Mouse (Mus musculus) cerebellum, adult 2 months (tissue): ENCODE data around the gene Aplf. TPM values are rescaled to one million over a fixed set of nuclear protein-coding genes. Genes with fewer than 3 reads are reported as not detected.

ENCODE experiments used
- DNase-seq, 2 experiments: peaks; one replicate each; pipeline ENCODE4 v3.0.0; 2021
- H3K27ac ChIP-seq: fragments of 200-500 bp; 2 replicates; pipeline ENCODE4 v1.5.1; 2012; ENCODE audit warnings: low read length, control low read depth, inconsistent platforms; ENCODE audit not compliant: insufficient read depth
- H3K27me3 ChIP-seq: fragments of 200-500 bp; 2 replicates; pipeline ENCODE4 v1.6.1; 2012; ENCODE audit warnings: inconsistent platforms, mild to moderate bottlenecking, low read length, moderate library complexity; ENCODE audit not compliant: control insufficient read depth, insufficient read depth
- H3K4me1 ChIP-seq: fragments of 200-500 bp; 2 replicates; pipeline ENCODE4 v1.6.1; 2011; ENCODE audit warnings: low read length; ENCODE audit not compliant: control insufficient read depth, insufficient read depth
- H3K4me3 ChIP-seq: fragments of 200-500 bp; replicated peaks from 2 replicates; pipeline ENCODE3; 2011; ENCODE audit warnings: mild to moderate bottlenecking, low read depth, low read length, control low read depth; ENCODE audit not compliant: insufficient read depth
- CTCF ChIP-seq: fragments of 200-500 bp; IDR thresholded peaks from 2 replicates; pipeline ENCODE4 v1.5.1; 2011; ENCODE audit warnings: low read depth, mild to moderate bottlenecking, control low read depth, low read length, moderate library complexity, borderline replicate concordance; ENCODE audit not compliant: insufficient read depth
- POLR2A ChIP-seq: fragments of 200-500 bp; IDR thresholded peaks from 2 replicates; pipeline ENCODE4 v1.6.1; 2011; ENCODE audit warnings: low read length, control low read depth, borderline replicate concordance; ENCODE audit not compliant: insufficient read depth
- WGBS: fragments of 180-500 bp; shearing (Covaris S2); methylation state at CpG from one replicate; pipeline ENCODE4 v1.1.7; 2018; 5-methylcytosine and 5-hydroxymethylcytosine counted together
- polyA plus RNA-seq: library from polyadenylated mRNA; depleted of rRNA; stranded (reverse); fragments of >200 nt; gene quantifications from 2 replicates; pipeline ENCODE4 v1.2.3, GENCODE M21; 2012

Gene Aplf
- polyA plus RNA-seq, 1 experiment: 5.0 TPM

GRCm38 (mm10) chr6:87621281-87621680 is 50.7 kb downstream of the Aplf start:
- no peaks in the 10 kb centered on the region for H3K4me1 ChIP-seq
- no peak overlapping the region for H3K27ac ChIP-seq
- H3K27me3 ChIP-seq: no peaks in the 10 kb centered on the region; the same call in 1 of the 2 replicates
- WGBS: 11% methylated on average over 3 of the region's 3 CpGs
- H3K4me3 ChIP-seq: no peak overlapping the region
- DNase-seq: peak; percentile 24 to 32
- TF ChIP-seq CTCF (no peak), POLR2A (no peak)

DNA sequence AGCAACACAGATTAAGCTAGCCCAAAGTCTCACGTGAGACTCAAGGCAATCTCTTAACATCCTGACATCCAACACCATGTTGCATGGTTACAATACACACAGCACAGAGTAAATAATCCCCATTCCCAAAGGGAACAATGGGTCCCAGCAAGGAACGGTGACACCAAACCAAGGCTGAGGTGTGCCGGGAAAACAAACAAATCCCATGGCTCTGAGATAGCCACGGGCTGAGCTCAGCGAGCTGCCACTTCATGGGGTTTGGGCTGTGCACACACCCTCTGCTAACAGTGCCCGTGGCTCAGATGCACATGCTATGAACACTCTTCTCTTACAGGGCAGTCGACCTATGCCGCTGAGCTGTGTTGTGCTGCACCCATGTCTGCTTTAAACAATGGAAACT is 54.0 kb downstream of the Aplf start:
- DNase-seq: no peak
- TF ChIP-seq POLR2A (no peak), CTCF (no peak)
- no peak overlapping the region for H3K4me3 ChIP-seq
- H3K27ac ChIP-seq: no peak overlapping the region
- no peaks in the 10 kb centered on the region for H3K27me3 ChIP-seq
- H3K4me1 ChIP-seq: no peaks in the 10 kb centered on the region
- WGBS: 85% methylated on average over 8 of the region's 8 CpGs

- 49% methylated on average over 14 of the region's 14 CpGs for WGBS
Observed at GRCm38 (mm10) chr6:87615696-87616083, 56.3 kb downstream of the Aplf start.

DNA sequence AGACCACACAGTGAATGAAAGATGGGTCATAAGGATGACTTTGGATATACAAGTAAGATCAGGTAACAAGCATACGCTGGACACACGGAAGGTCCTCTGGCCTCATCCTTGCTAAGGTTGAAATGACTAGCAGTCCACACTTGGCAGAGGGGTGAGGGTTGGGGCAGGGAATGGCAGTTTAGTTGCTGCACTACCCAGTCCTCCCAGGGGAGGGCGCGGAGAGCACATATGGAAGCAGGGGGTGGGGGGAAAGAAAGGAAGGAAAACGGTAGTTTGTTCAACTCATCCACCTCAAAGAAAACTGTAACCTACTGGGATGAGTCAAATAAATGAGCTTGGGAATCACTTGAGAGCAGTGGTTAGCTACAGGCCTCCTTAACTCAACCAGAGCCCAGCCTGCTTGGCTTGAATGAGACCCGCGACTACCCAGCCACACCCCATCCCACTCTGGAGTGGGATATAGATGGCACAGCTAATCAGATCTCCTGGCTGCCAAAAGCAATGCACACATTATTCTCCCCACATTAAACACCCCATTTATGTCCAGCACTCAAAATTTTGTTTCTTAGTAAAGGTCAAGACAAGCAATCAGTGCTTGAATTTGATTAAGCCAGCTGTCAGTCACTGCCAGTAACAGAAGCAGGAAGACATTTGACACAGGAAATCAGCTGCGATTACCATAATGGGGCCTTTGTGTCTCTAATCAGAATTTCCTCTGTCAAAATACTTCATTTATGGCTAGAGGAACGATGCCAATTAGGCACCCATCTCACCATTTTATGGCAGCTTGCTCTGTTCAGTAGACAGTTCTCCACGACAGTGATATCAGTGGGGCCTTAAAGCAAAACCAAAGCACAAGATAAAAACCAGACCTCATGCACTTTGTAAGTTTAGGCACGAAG is 56.9 kb downstream of the Aplf start:
- no peak overlapping the region for H3K27ac ChIP-seq
- no peak overlapping the region for H3K4me3 ChIP-seq
- 43% methylated on average over 11 of the region's 11 CpGs for WGBS
- H3K27me3 ChIP-seq: no peaks in the 10 kb centered on the region
- H3K4me1 ChIP-seq: no peaks in the 10 kb centered on the region
- DNase-seq: peak in 1 of 2 experiments; percentile 18
- TF ChIP-seq POLR2A: no peak
- peak; percentile 10; the same call in 1 of the 2 replicates for TF ChIP-seq CTCF

More at GRCm38 (mm10) chr6:87615696-87616083, 56.3 kb downstream of the Aplf start:
- H3K4me1 ChIP-seq: no peaks in the 10 kb centered on the region
- DNase-seq: no peak
- H3K27me3 ChIP-seq: no peaks in the 10 kb centered on the region
- no peak overlapping the region for H3K27ac ChIP-seq
- H3K4me3 ChIP-seq: no peak overlapping the region
- TF ChIP-seq POLR2A (no peak), CTCF (no peak)

GRCm38 (mm10) chr6:87599825-87600224 is 72.2 kb downstream of the Aplf start:
- Histone ChIP-seq H3K27me3 (no peaks in the 10 kb centered on the region), H3K27ac (no peak overlapping the region), H3K4me3 (no peak overlapping the region), H3K4me1 (no peaks in the 10 kb centered on the region)
- TF ChIP-seq POLR2A: no peak
- no peak for TF ChIP-seq CTCF
- DNase-seq: no peak

GRCm38 (mm10) chr6:87597116-87597833 is 74.7 kb downstream of the Aplf start:
- no peaks in the 10 kb centered on the region for H3K4me1 ChIP-seq
- TF ChIP-seq POLR2A (no peak), CTCF (no peak)
- 28% methylated on average over 10 of the region's 10 CpGs for WGBS
- H3K27ac ChIP-seq: no peak overlapping the region
- H3K27me3 ChIP-seq: no peaks in the 10 kb centered on the region
- DNase-seq: peak in 1 of 2 experiments; percentile 17
- H3K4me3 ChIP-seq: no peak overlapping the region

- no peaks in the 10 kb centered on the region for H3K27me3 ChIP-seq
- H3K27ac ChIP-seq: no peak overlapping the region
- H3K4me3 ChIP-seq: no peak overlapping the region
- no peak for TF ChIP-seq POLR2A
- TF ChIP-seq CTCF: no peak
- DNase-seq: no peak
- WGBS: 85% methylated on average over 6 of the region's 6 CpGs
- 0 out of 2 replicates have a peak, but pooled peaks cover 3% of the 10 kb centered on the region for H3K4me1 ChIP-seq
Observed at GRCm38 (mm10) chr6:87594188-87594587, 77.8 kb downstream of the Aplf start.
